Mouse (Mus musculus) layer of hippocampus, adult 6 months (tissue): Measurements from ENCODE around the gene Gm5152. TPM values are rescaled to one million over a fixed set of nuclear protein-coding genes. Genes with fewer than 3 reads are reported as not detected.

Source experiments
- long read RNA-seq, 2 experiments: library from polyadenylated mRNA; unstranded; transcript quantifications; one replicate each; pipeline ENCODE4 v2.0.0; 2019 to 2020
- polyA plus RNA-seq: library from polyadenylated mRNA; unstranded; fragments of <200 nt; fragmentation: Nextera tagmentation; gene quantifications from 2 replicates; pipeline ENCODE4 v1.2.3, GENCODE M21; 2021

Gene Gm5152
- polyA plus RNA-seq: not detected in 2 replicates
- long read RNA-seq, experiment 1: 0 reads
- long read RNA-seq, experiment 2: 0 reads

GRCm38 (mm10) chr5:10246426-10246825 is at the start of gene Gm5152:
TSS of gene Gm5152 (minus strand) at chr5:10246526.

